Mouse (Mus musculus) liver, embryonic 14.5 days (tissue): ENCODE measurements around the gene Napsa.

Experiments used
- CTCF ChIP-seq: IDR thresholded peaks from 2 replicates; pipeline ENCODE4 v1.5.1; 2016; ENCODE audit warnings: antibody characterized with exemption, low read depth, control low read depth
- EP300 ChIP-seq: IDR thresholded peaks from 2 replicates; pipeline ENCODE4 v1.6.1; 2016; ENCODE audit warnings: antibody characterized with exemption, low read depth

DNA sequence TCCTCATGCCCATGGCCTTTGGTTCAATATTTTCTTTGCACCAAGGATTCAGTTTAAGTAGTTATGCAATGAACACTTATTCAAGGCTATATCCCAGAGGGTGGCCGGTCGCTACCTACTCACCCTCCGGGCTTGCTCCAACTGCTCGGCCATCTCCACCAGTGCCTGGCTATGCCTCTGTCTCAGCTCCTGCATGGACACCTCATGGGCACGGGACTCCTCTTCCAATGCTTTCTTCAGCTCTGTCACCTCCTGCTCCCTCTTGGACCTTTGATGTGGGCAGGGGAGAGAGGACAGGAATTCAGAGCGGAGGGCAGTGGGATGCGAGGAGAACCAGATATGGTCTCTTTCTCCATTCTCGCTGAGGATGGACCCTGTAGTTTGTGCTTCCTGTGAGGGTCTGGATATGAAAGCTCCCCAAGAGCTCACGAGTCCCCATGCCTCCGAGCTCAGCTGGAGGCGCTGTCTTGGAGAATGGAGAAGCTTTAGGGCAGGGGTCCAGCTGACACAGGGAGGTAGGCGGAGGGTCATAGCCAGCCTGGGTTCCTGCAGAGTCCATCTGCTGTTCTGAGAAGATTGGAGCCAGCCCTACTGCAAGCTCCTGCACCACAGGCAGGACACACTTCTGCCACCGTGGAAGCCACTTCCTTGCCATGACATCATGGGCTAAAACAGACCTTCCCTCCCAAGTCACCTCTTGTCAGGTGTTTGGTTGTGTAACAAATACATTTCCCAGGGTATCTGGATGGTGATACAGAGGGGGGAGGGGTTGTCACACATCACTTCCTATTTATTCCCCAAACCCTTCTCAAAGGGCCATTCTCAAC lies 53.3 kb downstream of the Napsa start:
- TF ChIP-seq EP300 (no peak), CTCF (no peak)
